11 mouse cellular contexts compared by ENCODE assay signal in the genomic region with DNA sequence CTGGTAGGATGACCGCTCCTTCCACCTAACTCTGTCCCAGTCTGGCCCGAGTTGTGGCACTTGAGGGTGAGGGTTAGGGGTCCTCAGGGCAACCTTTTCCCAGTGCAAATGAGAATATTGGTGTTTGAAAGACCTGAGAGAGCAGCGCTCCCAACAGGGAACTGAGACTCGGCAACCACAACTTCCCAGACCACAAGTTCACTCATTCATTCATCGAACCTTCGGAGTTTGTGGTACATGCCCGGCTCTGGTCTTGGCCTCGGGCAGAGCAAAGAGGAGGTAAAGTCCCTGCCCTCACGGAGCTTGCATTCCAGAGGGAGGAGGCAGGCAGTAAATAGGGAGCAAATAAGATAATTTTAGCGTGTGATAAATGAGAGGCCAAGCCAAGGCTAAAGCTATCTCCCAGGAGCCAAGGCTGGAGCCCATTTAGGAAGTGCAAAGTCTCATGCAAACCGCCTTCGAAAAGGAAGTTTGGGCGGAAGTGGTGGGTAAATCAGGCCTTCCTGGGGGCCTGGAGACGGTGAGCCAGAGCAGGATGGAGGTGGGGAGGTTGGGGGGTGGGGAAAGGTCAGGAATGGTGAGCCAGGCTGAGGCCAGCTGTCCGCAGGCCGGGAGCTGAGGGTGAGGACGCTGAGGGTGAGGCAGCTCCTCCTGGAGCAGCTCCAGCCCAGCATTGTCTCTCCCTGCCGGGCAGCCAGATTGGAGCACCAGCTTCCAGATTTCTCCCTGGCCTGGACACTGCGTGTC. TPM values are rescaled to one million over a fixed set of nuclear protein-coding genes. Genes with fewer than 3 reads are reported as not detected.
A peak's percentile ranks its signal among the peaks of the same experiment; 100 is the strongest.
DNase-seq lines count a peak whose midpoint lies in the region; ATAC-seq and TF ChIP-seq lines count a peak whose summit lies in the region.
"Had no signal": no experiment of that assay in that cellular context is flagged by ENCODE, and none has a peak within 500 bp of the region (broad histone marks: within the 10 kb centered on the region; RNA-seq: fewer than 3 reads in every experiment).

No protein-coding gene starts in this region.

- H3K36me3 ChIP-seq in stomach, postnatal 0 days (ENCODE audit: control insufficient read depth, insufficient read depth, low read length), result no peaks in the 10 kb centered on the region

- H3K4me3 ChIP-seq in stomach, postnatal 0 days (ENCODE audit: low read depth, low read length), result no peak overlapping the region

- TF ChIP-seq CTCF in stomach, postnatal 0 days (IDR thresholded peaks at IDR 0.05; ENCODE audit: low read depth), result no peak

- peak; percentile 73 for ATAC-seq in megakaryocyte, adult 5-6 weeks (ENCODE audit: poor library complexity, severe bottlenecking)
- no peak for ATAC-seq in stomach, postnatal 0 days (ENCODE audit: low FRiP score, low TSS enrichment)
- ATAC-seq: forebrain, embryonic 14.5 days; intestine, embryonic 16.5 days had no signal

- H3K27ac ChIP-seq in stomach, postnatal 0 days (replicated peaks), result no peak overlapping the region

- H3K9ac ChIP-seq in stomach, postnatal 0 days (ENCODE audit: low read length), result no peak overlapping the region

- no peaks in the 10 kb centered on the region for H3K9me3 ChIP-seq in stomach, postnatal 0 days (ENCODE audit: control insufficient read depth, low read length)

- H3K4me2 ChIP-seq in stomach, postnatal 0 days (replicated peaks; ENCODE audit: low read depth), result no peak overlapping the region

- no peaks in the 10 kb centered on the region for H3K4me1 ChIP-seq in stomach, postnatal 0 days (replicated peaks; ENCODE audit: control insufficient read depth, insufficient read depth)

- intact Hi-C loops in left cerebral cortex, postnatal 4 days (cut with DNase I), result no loop called here

- no peaks in the 10 kb centered on the region for H3K27me3 ChIP-seq in stomach, postnatal 0 days (ENCODE audit: control insufficient read depth, insufficient read depth, low read length)

- DNase-seq in left cerebral cortex, postnatal 4 days, result peak; percentile 35
- DNase-seq in left cerebral cortex, adult 9 months (ENCODE audit: low spot score in 2 of 2), result no peak
- DNase-seq in cerebellum, adult 11 months, result peak; percentile 66
- peak; percentile 57 for DNase-seq in gastrocnemius, postnatal 25 days
- DNase-seq in spleen, adult 18-20 months, result no peak
- no peak for DNase-seq in stomach, postnatal 0 days (ENCODE audit: low spot score)

- WGBS in stomach, postnatal 0 days, result 55% methylated on average over 19 of the region's 19 CpGs

- no peak for TF ChIP-seq EP300 in stomach, postnatal 0 days (optimal IDR thresholded peaks at IDR 0.05)

RNA-seq across cellular contexts. Expression of gene Scn4a, which starts 2.5 kb away (rescaled TPM):
- not detected for total RNA-seq in left cerebral cortex, postnatal 4 days (2021)
- 100 to 1,000 TPM; 310 to 342 TPM for total RNA-seq in gastrocnemius, postnatal 25 days (2021)
- 0.07 TPM in 1 of 2 replicates, not detected in the other for total RNA-seq in megakaryocyte, adult 5-6 weeks (2015)
- not detected in 2 replicates for total RNA-seq in megakaryocyte, adult 5-6 weeks (2017)
- 0.02 and 0.12 TPM in 2 replicates for polyA plus RNA-seq in stomach, postnatal 0 days (2015; fragmentation: Nextera tagmentation; extraction: Ambion mirVana)
- polyA plus RNA-seq: forebrain, embryonic 14.5 days; intestine, embryonic 16.5 days had no signal

RNA-seq across cellular contexts. Expression of gene Prr29, which starts 9.7 kb away (rescaled TPM):
- total RNA-seq in left cerebral cortex, postnatal 4 days (2021), result not detected
- 1 to 10 TPM; 7.0 to 8.0 TPM for total RNA-seq in gastrocnemius, postnatal 25 days (2021)
- total RNA-seq in megakaryocyte, adult 5-6 weeks (2015), result not detected in 2 replicates
- total RNA-seq in megakaryocyte, adult 5-6 weeks (2017), result not detected in 2 replicates
- 0.23 and 0.41 TPM in 2 replicates for polyA plus RNA-seq in stomach, postnatal 0 days (2015; fragmentation: Nextera tagmentation; extraction: Ambion mirVana)
- total RNA-seq: neutrophil, adult 5-6 weeks had no signal
- polyA plus RNA-seq: forebrain, embryonic 14.5 days had no signal

RNA-seq across cellular contexts. Expression of gene Icam2, which starts 32.3 kb away (rescaled TPM):
- total RNA-seq in left cerebral cortex, postnatal 4 days (2021), result 1 to 10 TPM; 4.4 to 6.2 TPM
- 1 to 10 TPM; 4.3 to 7.2 TPM for total RNA-seq in gastrocnemius, postnatal 25 days (2021)
- 24.5 and 28.2 TPM in 2 replicates for total RNA-seq in megakaryocyte, adult 5-6 weeks (2015)
- 49.3 and 62.2 TPM in 2 replicates for total RNA-seq in megakaryocyte, adult 5-6 weeks (2017)
- 12.7 and 13.2 TPM in 2 replicates for polyA plus RNA-seq in stomach, postnatal 0 days (2015; fragmentation: Nextera tagmentation; extraction: Ambion mirVana)

RNA-seq across cellular contexts. Expression of gene Cd79b, which starts 41.0 kb away (rescaled TPM):
- total RNA-seq in left cerebral cortex, postnatal 4 days (2021), result under 1 TPM; 0.30 to 0.98 TPM
- under 1 TPM; 0.51 to 0.70 TPM for total RNA-seq in gastrocnemius, postnatal 25 days (2021)
- 29.3 and 35.4 TPM in 2 replicates for total RNA-seq in megakaryocyte, adult 5-6 weeks (2015)
- total RNA-seq in megakaryocyte, adult 5-6 weeks (2017), result 12.6 and 15.4 TPM in 2 replicates
- 1.9 TPM in 2 replicates for polyA plus RNA-seq in stomach, postnatal 0 days (2015; fragmentation: Nextera tagmentation; extraction: Ambion mirVana)

RNA-seq across cellular contexts. Expression of gene Gh, which starts 53.9 kb away (rescaled TPM):
- not detected for total RNA-seq in left cerebral cortex, postnatal 4 days (2021)
- total RNA-seq in gastrocnemius, postnatal 25 days (2021), result not detected
- total RNA-seq in megakaryocyte, adult 5-6 weeks (2015), result not detected in 2 replicates
- not detected in 2 replicates for total RNA-seq in megakaryocyte, adult 5-6 weeks (2017)
- not detected in 2 replicates for polyA plus RNA-seq in stomach, postnatal 0 days (2015; fragmentation: Nextera tagmentation; extraction: Ambion mirVana)
- polyA plus RNA-seq: forebrain, embryonic 14.5 days; intestine, embryonic 16.5 days; limb, embryonic 14.5 days had no signal

Comparison
In these comparisons a context has a peak if more than half of its experiments do, and no peak if none do; other contexts are left out.
1. DNase-seq: peak in left cerebral cortex, postnatal 4 days (single experiment), cerebellum, adult 11 months (single experiment) and gastrocnemius, postnatal 25 days (single experiment); none in left cerebral cortex, adult 9 months (0 of 2), spleen, adult 18-20 months (0 of 2) and stomach, postnatal 0 days (single experiment).
2. RNA of gene Scn4a, which starts 2.5 kb away (total RNA-seq): 310 to 342 TPM in gastrocnemius, postnatal 25 days; 0.07 TPM in megakaryocyte, adult 5-6 weeks and not detected in left cerebral cortex, postnatal 4 days; every median in the first group is over 100 times any median in the second.
3. RNA of gene Prr29, which starts 9.7 kb away (total RNA-seq): 7.0 to 8.0 TPM in gastrocnemius, postnatal 25 days; not detected in left cerebral cortex, postnatal 4 days and not detected in megakaryocyte, adult 5-6 weeks; every median in the first group is over 4 times any median in the second.